Mouse (Mus musculus) lung, embryonic 14.5 days (tissue): Measurements from ENCODE around the gene Ikzf3. TPM values are rescaled to one million over a fixed set of nuclear protein-coding genes. Genes with fewer than 3 reads are reported as not detected.

Experiments
- ATAC-seq: fragments of 200-750 bp; cut with Nextera tagmentation; 2 replicates; pipeline ENCODE4 v1.8.0; 2017; ENCODE audit warnings: mild to moderate bottlenecking, moderate TSS enrichment, moderate library complexity; ENCODE audit not compliant: insufficient read depth
- DNase-seq: peaks from one replicate; pipeline ENCODE4 v3.0.0-alpha.2; 2015
- H3K27ac ChIP-seq: fragments of 300-500 bp; sonication (generic); 2 replicates; pipeline ENCODE4 v1.5.1; 2014; ENCODE audit warnings: low read depth, mild to moderate bottlenecking, moderate library complexity
- H3K27me3 ChIP-seq: fragments of 300-500 bp; sonication (generic); 2 replicates; pipeline ENCODE4 v1.6.1; 2014; ENCODE audit warnings: low read length, control low read depth; ENCODE audit not compliant: insufficient read depth
- H3K36me3 ChIP-seq: fragments of 300-500 bp; sonication (generic); 2 replicates; pipeline ENCODE4 v1.6.1; 2014; ENCODE audit warnings: control low read depth; ENCODE audit not compliant: insufficient read depth
- H3K4me1 ChIP-seq: fragments of 300-500 bp; sonication (generic); 2 replicates; pipeline ENCODE4 v1.6.1; 2014; ENCODE audit warnings: antibody characterized with exemption, control low read depth; ENCODE audit not compliant: insufficient read depth
- H3K4me2 ChIP-seq: fragments of 300-500 bp; sonication (generic); 2 replicates; pipeline ENCODE4 v1.6.1; 2014; ENCODE audit warnings: mild to moderate bottlenecking
- H3K4me3 ChIP-seq: fragments of 300-500 bp; sonication (generic); 2 replicates; pipeline ENCODE4 v1.5.1; 2014; ENCODE audit warnings: low read depth, low read length
- H3K9ac ChIP-seq: fragments of 300-500 bp; sonication (generic); 2 replicates; pipeline ENCODE4 v1.6.1; 2014
- H3K9me3 ChIP-seq: fragments of 300-500 bp; sonication (generic); 2 replicates; pipeline ENCODE4 v1.6.1; 2016; ENCODE audit warnings: low read depth, low read length, control low read depth
- CTCF ChIP-seq: IDR thresholded peaks from 2 replicates; pipeline ENCODE4 v1.5.1; 2016; ENCODE audit warnings: antibody characterized with exemption, low read depth
- WGBS: fragments of 180-500 bp; shearing (Covaris S2); extraction: QIAGEN DNeasy Blood & Tissue Kit; methylation state at CpG from one replicate; pipeline ENCODE4 v1.1.7; 2014; 5-methylcytosine and 5-hydroxymethylcytosine counted together
- polyA plus RNA-seq: library from polyadenylated mRNA; unstranded; fragments of >200 nt; fragmentation: Nextera tagmentation; extraction: Ambion mirVana; gene quantifications from 2 replicates; pipeline ENCODE4 v1.2.1, GENCODE M21; 2014

The Ikzf3 gene
- polyA plus RNA-seq, 1 experiment from 2014 or later, result 0.14 TPM

GRCm38 (mm10) chr11:98446562-98447474, 99.0 kb downstream of the Ikzf3 start:
- peak; percentile 70 for DNase-seq
- WGBS, result 2% methylated on average over 33 of the region's 33 CpGs
- no peak for TF ChIP-seq CTCF

DNA sequence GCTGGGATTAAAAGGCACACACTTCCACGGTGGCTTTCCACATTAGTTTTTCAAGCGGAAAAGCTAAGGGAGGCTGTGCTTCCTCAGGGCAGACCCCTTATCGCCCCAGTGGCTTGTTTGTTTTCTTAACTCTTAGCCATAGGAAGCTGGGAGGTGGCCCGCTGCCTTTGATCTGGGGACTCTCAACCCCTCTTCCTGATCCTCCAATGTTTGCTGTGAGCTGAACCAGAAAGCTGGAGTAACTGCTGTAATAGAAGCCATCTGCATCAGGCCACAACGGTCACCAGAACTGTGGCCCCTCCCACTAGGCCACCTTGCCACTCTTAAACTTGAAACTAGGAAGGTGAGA, 99.6 kb downstream of the Ikzf3 start, which contains the start of gene Grb7:
Grb7 (plus strand) TSS at position 182 of the 349 bp plus-strand sequence.
- Histone ChIP-seq H3K27ac (peak within 1 kb of the TSS; percentile 94), H3K4me2 (peak within 1 kb of the TSS; percentile 56), H3K9ac (peak within 1 kb of the TSS; percentile 58), H3K9me3 (no peaks in the 10 kb centered on the region), H3K4me3 (peak within 1 kb of the TSS; percentile 45), H3K36me3 (no peaks in the 10 kb centered on the region), H3K27me3 (peaks cover 23% of the 10 kb centered on the region), H3K4me1 (peaks cover 7% of the 10 kb centered on the region; the same call in 1 of the 2 replicates)
- 6% methylated on average over 5 of the region's 5 CpGs for WGBS
- TF ChIP-seq CTCF, result no peak
- ATAC-seq, result no peak
- no peak for DNase-seq

More at GRCm38 (mm10) chr11:98446562-98447474, 99.0 kb downstream of the Ikzf3 start:
- Histone ChIP-seq H3K4me2 (peak overlapping the region; percentile 56), H3K27me3 (peaks cover 23% of the 10 kb centered on the region), H3K36me3 (peaks cover 3% of the 10 kb centered on the region; the same call in 1 of the 2 replicates), H3K27ac (peak overlapping the region; percentile 94), H3K4me1 (peaks cover 7% of the 10 kb centered on the region; the same call in 1 of the 2 replicates), H3K9ac (peak overlapping the region; percentile 58), H3K4me3 (peak overlapping the region; percentile 45), H3K9me3 (no peaks in the 10 kb centered on the region)
- peak; percentile 70; the same call in 1 of the 2 replicates for ATAC-seq

- no peaks in the 10 kb centered on the region for H3K36me3 ChIP-seq
- no peaks in the 10 kb centered on the region for H3K9me3 ChIP-seq
- peak overlapping the region; percentile 94 for H3K27ac ChIP-seq
- no peak overlapping the region for H3K4me3 ChIP-seq
- ATAC-seq, result no peak
- 36% methylated on average over 4 of the region's 4 CpGs for WGBS
- peak overlapping the region; percentile 56; the same call in 1 of the 2 replicates for H3K4me2 ChIP-seq
- no peak overlapping the region for H3K9ac ChIP-seq
- no peak for DNase-seq
- TF ChIP-seq CTCF, result no peak
- peaks cover 7% of the 10 kb centered on the region; the same call in 1 of the 2 replicates for H3K4me1 ChIP-seq
- H3K27me3 ChIP-seq, result peaks cover 23% of the 10 kb centered on the region
These were observed 100.2 kb downstream of the Ikzf3 start for GRCm38 (mm10) chr11:98445679-98446078.

- DNase-seq, result peak; percentile 61
- no peak for TF ChIP-seq CTCF
- Histone ChIP-seq H3K27me3 (peaks cover 23% of the 10 kb centered on the region), H3K9me3 (no peaks in the 10 kb centered on the region), H3K9ac (no peak overlapping the region), H3K36me3 (no peaks in the 10 kb centered on the region), H3K4me3 (no peak overlapping the region), H3K4me2 (peak overlapping the region; percentile 56; the same call in 1 of the 2 replicates), H3K4me1 (peaks cover 7% of the 10 kb centered on the region; the same call in 1 of the 2 replicates), H3K27ac (peak overlapping the region; percentile 94)
- WGBS, result 0% methylated on average over 1 of the region's 1 CpGs
- ATAC-seq, result peak; percentile 29; the same call in 1 of the 2 replicates
These were observed 100.6 kb downstream of the Ikzf3 start for GRCm38 (mm10) chr11:98445238-98445637.

DNA sequence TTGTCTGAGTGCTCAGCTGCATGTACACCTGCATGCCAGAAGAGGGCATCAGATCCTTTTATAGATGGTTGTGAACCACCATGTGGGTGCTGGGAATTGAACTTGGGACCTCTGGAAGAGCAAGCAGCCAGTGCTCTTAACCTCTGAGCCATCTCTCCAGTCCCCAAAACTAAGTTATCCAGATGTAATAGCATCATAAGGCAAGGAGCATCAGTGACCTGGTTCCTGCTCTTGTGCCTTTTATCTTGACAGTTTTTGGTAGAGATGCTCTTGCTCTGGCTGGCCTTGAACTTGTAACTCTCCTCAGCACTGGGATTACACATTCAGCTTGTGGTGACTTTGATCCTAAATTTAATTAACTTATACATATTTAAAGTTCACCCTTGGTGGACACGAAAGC, 102.1 kb downstream of the Ikzf3 start:
- Histone ChIP-seq H3K4me2 (no peak overlapping the region), H3K4me3 (no peak overlapping the region), H3K36me3 (no peaks in the 10 kb centered on the region), H3K9me3 (no peaks in the 10 kb centered on the region), H3K9ac (no peak overlapping the region), H3K4me1 (peaks cover 7% of the 10 kb centered on the region; the same call in 1 of the 2 replicates), H3K27ac (no peak overlapping the region), H3K27me3 (peaks cover 23% of the 10 kb centered on the region)
- TF ChIP-seq CTCF, result no peak
- no peak for DNase-seq
- no peak for ATAC-seq
- WGBS, result 97% methylated on average over 1 of the region's 1 CpGs

GRCm38 (mm10) chr11:98438331-98439158, 107.3 kb downstream of the Ikzf3 start, which contains the start of gene Mien1:
Gene Mien1, minus strand, starts transcription at chr11:98438991.
- peak within 1 kb of the TSS; percentile 87 for H3K4me2 ChIP-seq
- H3K4me1 ChIP-seq, result no peaks in the 10 kb centered on the region
- peak; percentile 97 for TF ChIP-seq CTCF
- H3K4me3 ChIP-seq, result peak within 1 kb of the TSS; percentile 66
- H3K36me3 ChIP-seq, result peaks cover 35% of the 10 kb centered on the region
- H3K27ac ChIP-seq, result peak within 1 kb of the TSS; percentile 33; the same call in 1 of the 2 replicates
- WGBS, result 3% methylated on average over 43 of the region's 43 CpGs
- no peaks in the 10 kb centered on the region for H3K27me3 ChIP-seq
- ATAC-seq (peak; percentile 89), DNase-seq (peak; percentile 97)
- no peaks in the 10 kb centered on the region for H3K9me3 ChIP-seq
- H3K9ac ChIP-seq, result peak within 1 kb of the TSS; percentile 48
